ENCODE assay signal across 24 mouse cellular contexts in genomic region chr19:10434927-10435326, GRCm38 (mm10). TPM values are rescaled to one million over a fixed set of nuclear protein-coding genes. Genes with fewer than 3 reads are reported as not detected.
DNase-seq lines count a peak whose midpoint lies in the region; ATAC-seq and TF ChIP-seq lines count a peak whose summit lies in the region.
"Had no signal": no experiment of that assay in that cellular context is flagged by ENCODE, and none has a peak within 500 bp of the region (broad histone marks: within the 10 kb centered on the region; RNA-seq: fewer than 3 reads in every experiment).

No protein-coding gene starts in this region.

- H3K27me3 ChIP-seq in stomach, postnatal 0 days (ENCODE audit: control insufficient read depth, insufficient read depth, low read length): no peaks in the 10 kb centered on the region
- H3K27me3 ChIP-seq in heart, adult 2 months (ENCODE audit: control insufficient read depth, insufficient read depth, low read length): no peaks in the 10 kb centered on the region
- H3K27me3 ChIP-seq: embryonic facial prominence, embryonic 15.5 days; hindbrain, embryonic 15.5 days had no signal

- H3K4me3 ChIP-seq in lung, adult 2 months (replicated peaks; ENCODE audit: extremely low read depth, low read depth, low read length): no peak overlapping the region
- H3K4me3 ChIP-seq in stomach, postnatal 0 days (ENCODE audit: low read depth, low read length): no peak overlapping the region
- H3K4me3 ChIP-seq in heart, adult 2 months: no peak overlapping the region
- H3K4me3 ChIP-seq: embryonic facial prominence, embryonic 15.5 days; forebrain, embryonic 10.5 days; heart, embryonic 12.5 days; hindbrain, embryonic 15.5 days; left cerebral cortex, adult 2 months had no signal

- no peaks in the 10 kb centered on the region for H3K9me3 ChIP-seq in stomach, postnatal 0 days (ENCODE audit: control insufficient read depth, low read length)
- H3K9me3 ChIP-seq: embryonic facial prominence, embryonic 15.5 days; forebrain, embryonic 10.5 days; heart, embryonic 12.5 days; hindbrain, embryonic 15.5 days had no signal

- WGBS in lung, adult 2 months: 57% methylated on average over 6 of the region's 6 CpGs
- WGBS in stomach, postnatal 0 days: 46% methylated on average over 6 of the region's 6 CpGs
- WGBS in heart, adult 2 months: 62% methylated on average over 6 of the region's 6 CpGs

- TF ChIP-seq EP300 in stomach, postnatal 0 days (optimal IDR thresholded peaks at IDR 0.05): no peak
- TF ChIP-seq EP300 in heart, adult 2 months (IDR thresholded peaks at IDR 0.05; ENCODE audit: insufficient read depth, low read depth, low read length): no peak

- no peaks in the 10 kb centered on the region for H3K4me1 ChIP-seq in lung, adult 2 months (ENCODE audit: control insufficient read depth, insufficient read depth, low read length)
- 0 out of 2 replicates have a peak, but pooled peaks cover 2% of the 10 kb centered on the region for H3K4me1 ChIP-seq in stomach, postnatal 0 days (replicated peaks; ENCODE audit: control insufficient read depth, insufficient read depth)
- peaks cover 2% of the 10 kb centered on the region; the same call in 1 of the 2 replicates for H3K4me1 ChIP-seq in heart, adult 2 months (ENCODE audit: control insufficient read depth, insufficient read depth, low read length)
- H3K4me1 ChIP-seq: hindbrain, embryonic 15.5 days had no signal

- peak; percentile 7; the same call in 1 of the 2 replicates for TF ChIP-seq POLR2A in lung, adult 2 months (IDR thresholded peaks at IDR 0.05; ENCODE audit: borderline replicate concordance, extremely low read depth, low read depth, low read length)
- TF ChIP-seq POLR2A in heart, adult 2 months (IDR thresholded peaks at IDR 0.05; ENCODE audit: insufficient read depth, low read depth, low read length): no peak

- H3K4me2 ChIP-seq in stomach, postnatal 0 days (replicated peaks; ENCODE audit: low read depth): no peak overlapping the region
- H3K4me2 ChIP-seq: embryonic facial prominence, embryonic 15.5 days; heart, embryonic 12.5 days; hindbrain, embryonic 15.5 days had no signal

- ATAC-seq in stomach, postnatal 0 days (ENCODE audit: low FRiP score, low TSS enrichment): peak; percentile 92
- ATAC-seq in erythroid progenitor cell, adult 5-6 weeks (replicated peaks; ENCODE audit: low FRiP score, poor library complexity, severe bottlenecking): no peak
- ATAC-seq: liver, postnatal 0 days; midbrain, embryonic 16.5 days had no signal

- H3K36me3 ChIP-seq in stomach, postnatal 0 days (ENCODE audit: control insufficient read depth, insufficient read depth, low read length): no peaks in the 10 kb centered on the region
- no peaks in the 10 kb centered on the region for H3K36me3 ChIP-seq in heart, adult 2 months (ENCODE audit: control insufficient read depth, insufficient read depth, low read length)
- H3K36me3 ChIP-seq: embryonic facial prominence, embryonic 15.5 days; forebrain, embryonic 10.5 days; heart, embryonic 12.5 days had no signal

- intact Hi-C loops in heart, adult 2 months (cut with DNase I): loop anchor here (5.0 kb wide), 1 partner anchor 178 kb away; no protein-coding TSS in a partner anchor

- H3K79me2 ChIP-seq in heart, adult 2 months (replicated peaks; ENCODE audit: control insufficient read depth, insufficient read depth, low read length): no peaks in the 10 kb centered on the region

- DNase-seq in cerebellum, adult 9-10 months: peak; percentile 37
- DNase-seq in cerebellum, postnatal 4 days (ENCODE audit: low spot score in 2 of 2): no peak
- peak; percentile 57 for DNase-seq in lung, adult 2 months
- peak; percentile 84 for DNase-seq in lung, postnatal 25 days (ENCODE audit: low spot score)
- DNase-seq in stomach, postnatal 0 days (ENCODE audit: low spot score): peak; percentile 85
- DNase-seq in heart, adult 2 months: no peak
- no peak for DNase-seq in urinary bladder, postnatal 4 days (ENCODE audit: low spot score in 2 of 2)
- DNase-seq: adrenal gland, adult 2 months; forebrain, postnatal 0 days; heart, postnatal 36 days; kidney, adult 18-20 months; kidney, postnatal 14 days; left cerebral cortex, postnatal 4 days; liver, postnatal 0 days; thymus, adult 2 months had no signal

- no peak overlapping the region for H3K9ac ChIP-seq in stomach, postnatal 0 days (ENCODE audit: low read length)
- H3K9ac ChIP-seq in heart, adult 2 months (ENCODE audit: low read depth, low read length): no peak overlapping the region
- H3K9ac ChIP-seq: embryonic facial prominence, embryonic 15.5 days; forebrain, postnatal 0 days; heart, embryonic 12.5 days; hindbrain, embryonic 15.5 days; liver, postnatal 0 days had no signal

- no peak for TF ChIP-seq CTCF in lung, adult 2 months (IDR thresholded peaks at IDR 0.05; ENCODE audit: insufficient read depth, low read length)
- no peak for TF ChIP-seq CTCF in stomach, postnatal 0 days (IDR thresholded peaks at IDR 0.05; ENCODE audit: low read depth)
- TF ChIP-seq CTCF in heart, adult 2 months (IDR thresholded peaks at IDR 0.05): no peak

- H3K27ac ChIP-seq in stomach, postnatal 0 days (replicated peaks): peak overlapping the region; percentile 30; the same call in 1 of the 2 replicates
- H3K27ac ChIP-seq in heart, adult 2 months: no peak overlapping the region; the same call in 1 of the 2 replicates
- H3K27ac ChIP-seq: embryonic facial prominence, embryonic 15.5 days; forebrain, embryonic 10.5 days; hindbrain, embryonic 15.5 days had no signal

RNA-seq across cellular contexts. Expression of gene Lrrc10b, which starts 22.3 kb away (rescaled TPM):
- polyA plus RNA-seq in lung, adult 2 months (2012; rRNA removed): 20.6 and 25.6 TPM in 2 replicates
- 2.8 and 3.3 TPM in 2 replicates for polyA plus RNA-seq in stomach, postnatal 0 days (2015; fragmentation: Nextera tagmentation; extraction: Ambion mirVana)
- total RNA-seq in heart, adult 2 months (2021): 1 to 10 TPM; 1.7 to 2.3 TPM
- 0.12 and 1.2 TPM in 2 replicates for polyA plus RNA-seq in heart, adult 2 months (2012; rRNA removed)
- total RNA-seq in erythroid progenitor cell, adult 5-6 weeks (2015; ENCODE audit: low replicate concordance): not detected in 2 replicates
- total RNA-seq in erythroid progenitor cell, adult 5-6 weeks (2017; ENCODE audit: low replicate concordance): not detected in 2 replicates
- total RNA-seq: liver, adult 2 months had no signal
- polyA plus RNA-seq: liver, adult 2 months; liver, postnatal 0 days had no signal

RNA-seq across cellular contexts. Expression of gene Syt7, which starts 46.0 kb away (rescaled TPM):
- 10.9 and 11.7 TPM in 2 replicates for polyA plus RNA-seq in lung, adult 2 months (2012; rRNA removed)
- polyA plus RNA-seq in stomach, postnatal 0 days (2015; fragmentation: Nextera tagmentation; extraction: Ambion mirVana): 2.7 and 4.3 TPM in 2 replicates
- 10 to 100 TPM; 35.7 to 38.6 TPM for total RNA-seq in heart, adult 2 months (2021)
- 17.6 and 20.1 TPM in 2 replicates for polyA plus RNA-seq in heart, adult 2 months (2012; rRNA removed)
- total RNA-seq in erythroid progenitor cell, adult 5-6 weeks (2015; ENCODE audit: low replicate concordance): not detected in 2 replicates
- total RNA-seq in erythroid progenitor cell, adult 5-6 weeks (2017; ENCODE audit: low replicate concordance): not detected in 2 replicates
- total RNA-seq: neutrophil, adult 5-6 weeks had no signal

RNA-seq across cellular contexts. Expression of gene Ppp1r32, which starts 47.8 kb away (rescaled TPM):
- 5.4 and 5.9 TPM in 2 replicates for polyA plus RNA-seq in lung, adult 2 months (2012; rRNA removed)
- polyA plus RNA-seq in stomach, postnatal 0 days (2015; fragmentation: Nextera tagmentation; extraction: Ambion mirVana): 0.15 and 0.16 TPM in 2 replicates
- under 1 TPM; 0.16 to 0.29 TPM for total RNA-seq in heart, adult 2 months (2021)
- 0.20 and 1.1 TPM in 2 replicates for polyA plus RNA-seq in heart, adult 2 months (2012; rRNA removed)
- total RNA-seq in erythroid progenitor cell, adult 5-6 weeks (2015; ENCODE audit: low replicate concordance): not detected in 2 replicates
- total RNA-seq in erythroid progenitor cell, adult 5-6 weeks (2017; ENCODE audit: low replicate concordance): 1.4 TPM in 1 of 2 replicates, not detected in the other
- total RNA-seq: liver, adult 2 months had no signal
- polyA plus RNA-seq: heart, embryonic 12.5 days had no signal

Comparison
In these comparisons a context has a peak if more than half of its experiments do, and no peak if none do; other contexts are left out.
1. DNase-seq: peak in cerebellum, adult 9-10 months (single experiment), lung, adult 2 months (single experiment), lung, postnatal 25 days (single experiment) and stomach, postnatal 0 days (single experiment); none in cerebellum, postnatal 4 days (0 of 2), heart, adult 2 months (0 of 2) and urinary bladder, postnatal 4 days (0 of 2).